Mouse (Mus musculus) hematopoietic stem cell, adult 5-6 weeks (primary cell): ENCODE measurements around the gene Lce1c. TPM values are rescaled to one million over a fixed set of nuclear protein-coding genes. Genes with fewer than 3 reads are reported as not detected.

Source experiments
- total RNA-seq: library from RNA; stranded (forward); fragments of 172-1452, 232-1000 nt; gene quantifications from 2 replicates; pipeline ENCODE4 v1.2.3, GENCODE M21; 2017

Lce1c gene
- total RNA-seq, 1 experiment from 2014 or later = not detected

Other genes with a start within 250 kb of the Lce1c start
- gene Gm9774, start 249.8 kb upstream of the Lce1c start, total RNA-seq = 1.0 and 1.6 TPM in 2 replicates
- not detected in 2 replicates for gene Sprr2k, start 246.7 kb upstream of the Lce1c start, total RNA-seq
- gene Sprr1b, start 240.5 kb upstream of the Lce1c start, total RNA-seq = not detected in 2 replicates
- gene Sprr3, start 220.5 kb upstream of the Lce1c start, total RNA-seq = not detected in 2 replicates
- not detected in 2 replicates for gene Sprr1a, start 193.4 kb upstream of the Lce1c start, total RNA-seq
- gene Sprr4, start 178.8 kb upstream of the Lce1c start, total RNA-seq = not detected in 2 replicates
- gene 2310046K23Rik, start 144.7 kb upstream of the Lce1c start, total RNA-seq = not detected in 2 replicates
- gene Ivl, start 105.5 kb upstream of the Lce1c start, total RNA-seq = not detected in 2 replicates
- gene Smcp, start 90.2 kb upstream of the Lce1c start, total RNA-seq = not detected in 2 replicates
- not detected in 2 replicates for gene 2210017I01Rik, start 71.8 kb upstream of the Lce1c start, total RNA-seq
- not detected in 2 replicates for gene Lce6a, start 57.6 kb upstream of the Lce1c start, total RNA-seq
- gene Lce1a1, start 30.9 kb upstream of the Lce1c start, total RNA-seq = not detected in 2 replicates
- not detected in 2 replicates for gene Lce1b, start 22.3 kb upstream of the Lce1c start, total RNA-seq
- not detected in 2 replicates for gene Lce1a2, start 8.9 kb upstream of the Lce1c start, total RNA-seq
- not detected in 2 replicates for gene Lce1d, start 8.0 kb downstream of the Lce1c start, total RNA-seq
- gene Lce1e, start 29.8 kb downstream of the Lce1c start, total RNA-seq = not detected in 2 replicates
- gene Lce1f, start 41.1 kb downstream of the Lce1c start, total RNA-seq = not detected in 2 replicates
- gene Gm38119, start 59.8 kb downstream of the Lce1c start, total RNA-seq = not detected in 2 replicates
- not detected in 2 replicates for gene Lce1g, start 73.1 kb downstream of the Lce1c start, total RNA-seq
- not detected in 2 replicates for gene Lce1h, start 85.8 kb downstream of the Lce1c start, total RNA-seq
- gene Lce1i, start 99.7 kb downstream of the Lce1c start, total RNA-seq = not detected in 2 replicates
- gene Lce1j, start 111.3 kb downstream of the Lce1c start, total RNA-seq = not detected in 2 replicates
- gene Lce1k, start 128.6 kb downstream of the Lce1c start, total RNA-seq = not detected in 2 replicates
- not detected in 2 replicates for gene Kprp, start 148.0 kb downstream of the Lce1c start, total RNA-seq
- gene Lce1l, start 172.0 kb downstream of the Lce1c start, total RNA-seq = not detected in 2 replicates
- not detected in 2 replicates for gene 2310050C09Rik, start 191.0 kb downstream of the Lce1c start, total RNA-seq
- gene Lce3a, start 247.0 kb downstream of the Lce1c start, total RNA-seq = not detected in 2 replicates